Mouse (Mus musculus): Measurements from ENCODE around the gene Carmil3. TPM values are rescaled to one million over a fixed set of nuclear protein-coding genes. Genes with fewer than 3 reads are reported as not detected.

Carmil3 gene
- polyA plus RNA-seq, 1 experiment from 2014 or later: 3.1 TPM

GRCm38 (mm10) chr14:55520451-55521361 is 30.3 kb downstream of the Carmil3 start:
- Histone ChIP-seq H3K36me3 (ENCODE audit: insufficient read depth) (no peaks in the 10 kb centered on the region), H3K27ac (ENCODE audit: low read depth) (no peak overlapping the region), H3K4me3 (ENCODE audit: low read depth, low read length) (peak overlapping the region; percentile 45), H3K9ac (peak overlapping the region; percentile 38), H3K4me2 (peak overlapping the region; percentile 92), H3K4me1 (ENCODE audit: insufficient read depth) (no peaks in the 10 kb centered on the region), H3K9me3 (ENCODE audit: low read depth, low read length) (no peaks in the 10 kb centered on the region), H3K27me3 (ENCODE audit: insufficient read depth, low read length) (peaks cover 28% of the 10 kb centered on the region)
- ATAC-seq (ENCODE audit: insufficient read depth) (peak; percentile 61; the same call in 1 of the 2 replicates), DNase-seq (peak; percentile 62)
- under 1% methylated on average over 61 of the region's 61 CpGs for WGBS
- 0 out of 2 replicates have a peak, but pooled peaks have one; percentile 24 for TF ChIP-seq CTCF (IDR thresholded peaks at IDR 0.05; ENCODE audit: low read depth)

GRCm38 (mm10) chr14:55524062-55524461 is 33.6 kb downstream of the Carmil3 start:
- H3K9ac ChIP-seq: no peak overlapping the region
- no peak overlapping the region for H3K4me3 ChIP-seq (ENCODE audit: low read depth, low read length)
- H3K27ac ChIP-seq (ENCODE audit: low read depth): no peak overlapping the region
- H3K9me3 ChIP-seq (ENCODE audit: low read depth, low read length): no peaks in the 10 kb centered on the region
- no peaks in the 10 kb centered on the region for H3K36me3 ChIP-seq (ENCODE audit: insufficient read depth)
- no peak for TF ChIP-seq CTCF (IDR thresholded peaks at IDR 0.05; ENCODE audit: low read depth)
- whole genome bisulfite sequencing: 41% methylated on average over 4 of the region's 4 CpGs
- peaks cover 28% of the 10 kb centered on the region for H3K27me3 ChIP-seq (ENCODE audit: insufficient read depth, low read length)
- DNase-seq: no peak
- H3K4me1 ChIP-seq (ENCODE audit: insufficient read depth): no peaks in the 10 kb centered on the region
- H3K4me2 ChIP-seq: no peak overlapping the region
- no peak for ATAC-seq (ENCODE audit: insufficient read depth)

- Histone ChIP-seq H3K27ac (ENCODE audit: low read depth) (no peak within 1 kb of the TSS), H3K9ac (no peak within 1 kb of the TSS), H3K4me2 (no peak within 1 kb of the TSS), H3K4me1 (ENCODE audit: insufficient read depth) (no peaks in the 10 kb centered on the region), H3K27me3 (ENCODE audit: insufficient read depth, low read length) (peaks cover 24% of the 10 kb centered on the region), H3K36me3 (ENCODE audit: insufficient read depth) (no peaks in the 10 kb centered on the region), H3K9me3 (ENCODE audit: low read depth, low read length) (no peaks in the 10 kb centered on the region), H3K4me3 (ENCODE audit: low read depth, low read length) (no peak within 1 kb of the TSS)
- ATAC-seq (ENCODE audit: insufficient read depth): no peak
- 7% methylated on average over 8 of the region's 8 CpGs for WGBS
- no peak for DNase-seq
- TF ChIP-seq CTCF (IDR thresholded peaks at IDR 0.05; ENCODE audit: low read depth): no peak
Measured at GRCm38 (mm10) chr14:55524785-55525184, 34.3 kb downstream of the Carmil3 start, which contains the start of gene Nrl. Nrl (minus strand) TSS chr14:55524981.

- no peak for ATAC-seq (ENCODE audit: insufficient read depth)
- WGBS: 66% methylated on average over 2 of the region's 2 CpGs
Measured at GRCm38 (mm10) chr14:55526674-55527073, 36.2 kb downstream of the Carmil3 start.

GRCm38 (mm10) chr14:55527940-55528339 is 37.5 kb downstream of the Carmil3 start:
- Histone ChIP-seq H3K4me2 (no peak overlapping the region), H3K27ac (ENCODE audit: low read depth) (no peak overlapping the region), H3K9me3 (ENCODE audit: low read depth, low read length) (no peaks in the 10 kb centered on the region), H3K27me3 (ENCODE audit: insufficient read depth, low read length) (no peaks in the 10 kb centered on the region; the same call in 1 of the 2 replicates), H3K4me1 (ENCODE audit: insufficient read depth) (no peaks in the 10 kb centered on the region), H3K36me3 (ENCODE audit: insufficient read depth) (no peaks in the 10 kb centered on the region), H3K9ac (no peak overlapping the region), H3K4me3 (ENCODE audit: low read depth, low read length) (no peak overlapping the region)
- peak; percentile 40; the same call in 1 of the 2 replicates for TF ChIP-seq CTCF (IDR thresholded peaks at IDR 0.05; ENCODE audit: low read depth)
- DNase-seq (peak; percentile 72), ATAC-seq (ENCODE audit: insufficient read depth) (no peak)
- WGBS: 23% methylated on average over 3 of the region's 3 CpGs

More at GRCm38 (mm10) chr14:55526674-55527073, 36.2 kb downstream of the Carmil3 start:
- Histone ChIP-seq H3K9ac (no peak overlapping the region), H3K36me3 (ENCODE audit: insufficient read depth) (no peaks in the 10 kb centered on the region), H3K4me3 (ENCODE audit: low read depth, low read length) (no peak overlapping the region), H3K4me1 (ENCODE audit: insufficient read depth) (no peaks in the 10 kb centered on the region), H3K27ac (ENCODE audit: low read depth) (no peak overlapping the region), H3K4me2 (no peak overlapping the region), H3K9me3 (ENCODE audit: low read depth, low read length) (no peaks in the 10 kb centered on the region), H3K27me3 (ENCODE audit: insufficient read depth, low read length) (peaks cover 7% of the 10 kb centered on the region)
- DNase-seq: no peak
- TF ChIP-seq CTCF (IDR thresholded peaks at IDR 0.05; ENCODE audit: low read depth): no peak

- Histone ChIP-seq H3K4me2 (no peak overlapping the region), H3K27me3 (ENCODE audit: insufficient read depth, low read length) (no peaks in the 10 kb centered on the region), H3K27ac (ENCODE audit: low read depth) (no peak overlapping the region), H3K9ac (no peak overlapping the region), H3K4me3 (ENCODE audit: low read depth, low read length) (no peak overlapping the region), H3K9me3 (ENCODE audit: low read depth, low read length) (no peaks in the 10 kb centered on the region), H3K4me1 (ENCODE audit: insufficient read depth) (0 out of 2 replicates have a peak, but pooled peaks cover under 1% of the 10 kb centered on the region), H3K36me3 (ENCODE audit: insufficient read depth) (no peaks in the 10 kb centered on the region)
- ATAC-seq (ENCODE audit: insufficient read depth) (no peak), DNase-seq (peak; percentile 67)
- WGBS: 31% methylated on average over 6 of the region's 6 CpGs
- TF ChIP-seq CTCF (IDR thresholded peaks at IDR 0.05; ENCODE audit: low read depth): peak; percentile 86
Measured at GRCm38 (mm10) chr14:55536116-55536745, 45.8 kb downstream of the Carmil3 start.
